Mouse (Mus musculus): ENCODE measurements at regions not wholly inside any gene's neighbourhood (a gene's known extent, or its start where the extent isn't known, plus 50 kb on each side); places are given as distances from the start of the nearest gene placed in this dataset.

- WGBS = 50% methylated on average over 7 of the region's 7 CpGs
These were observed 250.8 kb downstream of the Tle3 start for GRCm38 (mm10) chr9:61622933-61623332.

GRCm38 (mm10) chr9:61621939-61622338 is 249.8 kb downstream of the Tle3 start:
- H3K9me3 ChIP-seq (ENCODE audit: control insufficient read depth, low read length) = no peaks in the 10 kb centered on the region
- no peak for ATAC-seq (ENCODE audit: low FRiP score, low TSS enrichment)
- H3K9ac ChIP-seq (ENCODE audit: low read depth, low read length) = no peak overlapping the region
- no peak overlapping the region for H3K4me2 ChIP-seq (replicated peaks; ENCODE audit: low read depth, low read length)
- no peak overlapping the region for H3K4me3 ChIP-seq (ENCODE audit: low read length)
- no peaks in the 10 kb centered on the region for H3K36me3 ChIP-seq (ENCODE audit: control insufficient read depth, insufficient read depth, low read length)
- peaks cover 2% of the 10 kb centered on the region; the same call in 1 of the 2 replicates for H3K27me3 ChIP-seq (ENCODE audit: control insufficient read depth, insufficient read depth, low read length)
- no peak overlapping the region for H3K27ac ChIP-seq (ENCODE audit: low read depth, low read length)
- H3K4me1 ChIP-seq (ENCODE audit: control insufficient read depth, insufficient read depth, low read length) = peaks cover 13% of the 10 kb centered on the region
- 79% methylated on average over 5 of the region's 5 CpGs for WGBS

More at GRCm38 (mm10) chr9:61622933-61623332, 250.8 kb downstream of the Tle3 start:
- H3K9ac ChIP-seq (ENCODE audit: low read depth, low read length) = no peak overlapping the region
- H3K27me3 ChIP-seq (ENCODE audit: control insufficient read depth, insufficient read depth, low read length) = peaks cover 2% of the 10 kb centered on the region; the same call in 1 of the 2 replicates
- H3K9me3 ChIP-seq (ENCODE audit: control insufficient read depth, low read length) = no peaks in the 10 kb centered on the region
- no peak overlapping the region for H3K4me2 ChIP-seq (replicated peaks; ENCODE audit: low read depth, low read length)
- H3K36me3 ChIP-seq (ENCODE audit: control insufficient read depth, insufficient read depth, low read length) = no peaks in the 10 kb centered on the region
- no peak for ATAC-seq (ENCODE audit: low FRiP score, low TSS enrichment)
- H3K27ac ChIP-seq (ENCODE audit: low read depth, low read length) = no peak overlapping the region
- H3K4me3 ChIP-seq (ENCODE audit: low read length) = no peak overlapping the region
- H3K4me1 ChIP-seq (ENCODE audit: control insufficient read depth, insufficient read depth, low read length) = peaks cover 13% of the 10 kb centered on the region

GRCm38 (mm10) chr9:61620786-61621185 is 248.6 kb downstream of the Tle3 start:
- 71% methylated on average over 2 of the region's 2 CpGs for WGBS
- Histone ChIP-seq H3K36me3 (ENCODE audit: control insufficient read depth, insufficient read depth, low read length) (no peaks in the 10 kb centered on the region), H3K4me3 (ENCODE audit: low read length) (no peak overlapping the region), H3K4me2 (replicated peaks; ENCODE audit: low read depth, low read length) (no peak overlapping the region), H3K27ac (ENCODE audit: low read depth, low read length) (no peak overlapping the region), H3K4me1 (ENCODE audit: control insufficient read depth, insufficient read depth, low read length) (peaks cover 13% of the 10 kb centered on the region), H3K27me3 (ENCODE audit: control insufficient read depth, insufficient read depth, low read length) (peaks cover 2% of the 10 kb centered on the region), H3K9ac (ENCODE audit: low read depth, low read length) (no peak overlapping the region), H3K9me3 (ENCODE audit: control insufficient read depth, low read length) (no peaks in the 10 kb centered on the region)
- ATAC-seq (ENCODE audit: low FRiP score, low TSS enrichment) = no peak

GRCm38 (mm10) chr9:61620105-61620504 is 247.9 kb downstream of the Tle3 start:
- Histone ChIP-seq H3K4me1 (ENCODE audit: control insufficient read depth, insufficient read depth, low read length) (peaks cover 13% of the 10 kb centered on the region), H3K4me3 (ENCODE audit: low read length) (no peak overlapping the region), H3K4me2 (replicated peaks; ENCODE audit: low read depth, low read length) (no peak overlapping the region), H3K27me3 (ENCODE audit: control insufficient read depth, insufficient read depth, low read length) (no peaks in the 10 kb centered on the region; the same call in none of the 2 replicates), H3K27ac (ENCODE audit: low read depth, low read length) (no peak overlapping the region), H3K9me3 (ENCODE audit: control insufficient read depth, low read length) (no peaks in the 10 kb centered on the region), H3K9ac (ENCODE audit: low read depth, low read length) (no peak overlapping the region), H3K36me3 (ENCODE audit: control insufficient read depth, insufficient read depth, low read length) (no peaks in the 10 kb centered on the region)
- 12% methylated on average over 4 of the region's 4 CpGs for WGBS
- ATAC-seq (ENCODE audit: low FRiP score, low TSS enrichment) = peak; percentile 63

- Histone ChIP-seq H3K27ac (ENCODE audit: low read depth, low read length) (peak overlapping the region; percentile 32; the same call in 1 of the 2 replicates), H3K27me3 (ENCODE audit: control insufficient read depth, insufficient read depth, low read length) (no peaks in the 10 kb centered on the region; the same call in 1 of the 2 replicates), H3K4me1 (ENCODE audit: control insufficient read depth, insufficient read depth, low read length) (peaks cover 13% of the 10 kb centered on the region), H3K9me3 (ENCODE audit: control insufficient read depth, low read length) (no peaks in the 10 kb centered on the region), H3K9ac (ENCODE audit: low read depth, low read length) (no peak overlapping the region), H3K4me2 (replicated peaks; ENCODE audit: low read depth, low read length) (no peak overlapping the region), H3K4me3 (ENCODE audit: low read length) (no peak overlapping the region), H3K36me3 (ENCODE audit: control insufficient read depth, insufficient read depth, low read length) (no peaks in the 10 kb centered on the region)
- ATAC-seq (ENCODE audit: low FRiP score, low TSS enrichment) = peak; percentile 77
- WGBS = 10% methylated on average over 12 of the region's 12 CpGs
These were observed 246.5 kb downstream of the Tle3 start for GRCm38 (mm10) chr9:61618510-61619249.

- 32% methylated on average over 8 of the region's 8 CpGs for WGBS
- no peak overlapping the region for H3K4me2 ChIP-seq (replicated peaks; ENCODE audit: low read depth, low read length)
- H3K27ac ChIP-seq (ENCODE audit: low read depth, low read length) = no peak overlapping the region
- 0 out of 2 replicates have a peak, but pooled peaks cover 1% of the 10 kb centered on the region for H3K9me3 ChIP-seq (ENCODE audit: control insufficient read depth, low read length)
- peaks cover 13% of the 10 kb centered on the region for H3K4me1 ChIP-seq (ENCODE audit: control insufficient read depth, insufficient read depth, low read length)
- ATAC-seq (ENCODE audit: low FRiP score, low TSS enrichment) = no peak
- no peaks in the 10 kb centered on the region; the same call in 1 of the 2 replicates for H3K27me3 ChIP-seq (ENCODE audit: control insufficient read depth, insufficient read depth, low read length)
- no peak overlapping the region for H3K9ac ChIP-seq (ENCODE audit: low read depth, low read length)
- no peaks in the 10 kb centered on the region for H3K36me3 ChIP-seq (ENCODE audit: control insufficient read depth, insufficient read depth, low read length)
- H3K4me3 ChIP-seq (ENCODE audit: low read length) = no peak overlapping the region
These were observed 245.8 kb downstream of the Tle3 start for GRCm38 (mm10) chr9:61617979-61618378.

- Histone ChIP-seq H3K9ac (ENCODE audit: low read depth, low read length) (no peak overlapping the region), H3K4me1 (ENCODE audit: control insufficient read depth, insufficient read depth, low read length) (peaks cover 11% of the 10 kb centered on the region), H3K9me3 (ENCODE audit: control insufficient read depth, low read length) (0 out of 2 replicates have a peak, but pooled peaks cover 3% of the 10 kb centered on the region), H3K27ac (ENCODE audit: low read depth, low read length) (no peak overlapping the region), H3K36me3 (ENCODE audit: control insufficient read depth, insufficient read depth, low read length) (no peaks in the 10 kb centered on the region), H3K27me3 (ENCODE audit: control insufficient read depth, insufficient read depth, low read length) (no peaks in the 10 kb centered on the region; the same call in 1 of the 2 replicates), H3K4me3 (ENCODE audit: low read length) (no peak overlapping the region), H3K4me2 (replicated peaks; ENCODE audit: low read depth, low read length) (no peak overlapping the region)
- no peak for ATAC-seq (ENCODE audit: low FRiP score, low TSS enrichment)
- 44% methylated on average over 4 of the region's 4 CpGs for WGBS
These were observed 243.4 kb downstream of the Tle3 start for GRCm38 (mm10) chr9:61615556-61615955.

GRCm38 (mm10) chr9:61607576-61607975 is 235.4 kb downstream of the Tle3 start:
- no peak overlapping the region for H3K9ac ChIP-seq (ENCODE audit: low read depth, low read length)
- WGBS = 85% methylated on average over 5 of the region's 5 CpGs
- no peak overlapping the region for H3K27ac ChIP-seq (ENCODE audit: low read depth, low read length)
- H3K27me3 ChIP-seq (ENCODE audit: control insufficient read depth, insufficient read depth, low read length) = no peaks in the 10 kb centered on the region
- no peak overlapping the region for H3K4me2 ChIP-seq (replicated peaks; ENCODE audit: low read depth, low read length)
- H3K4me1 ChIP-seq (ENCODE audit: control insufficient read depth, insufficient read depth, low read length) = no peaks in the 10 kb centered on the region
- no peak for ATAC-seq (ENCODE audit: low FRiP score, low TSS enrichment)
- no peaks in the 10 kb centered on the region for H3K9me3 ChIP-seq (ENCODE audit: control insufficient read depth, low read length)
- no peak overlapping the region for H3K4me3 ChIP-seq (ENCODE audit: low read length)
- no peaks in the 10 kb centered on the region for H3K36me3 ChIP-seq (ENCODE audit: control insufficient read depth, insufficient read depth, low read length)

GRCm38 (mm10) chr9:61602353-61602978 is 230.3 kb downstream of the Tle3 start:
- 60% methylated on average over 7 of the region's 7 CpGs for WGBS
- no peak for ATAC-seq (ENCODE audit: low FRiP score, low TSS enrichment)
- H3K36me3 ChIP-seq (ENCODE audit: control insufficient read depth, insufficient read depth, low read length) = no peaks in the 10 kb centered on the region

More at GRCm38 (mm10) chr9:61602353-61602978, 230.3 kb downstream of the Tle3 start:
- H3K9ac ChIP-seq (ENCODE audit: low read depth, low read length) = no peak overlapping the region
- H3K9me3 ChIP-seq (ENCODE audit: control insufficient read depth, low read length) = no peaks in the 10 kb centered on the region
- H3K4me3 ChIP-seq (ENCODE audit: low read length) = no peak overlapping the region
- H3K4me2 ChIP-seq (replicated peaks; ENCODE audit: low read depth, low read length) = no peak overlapping the region
- H3K27me3 ChIP-seq (ENCODE audit: control insufficient read depth, insufficient read depth, low read length) = no peaks in the 10 kb centered on the region
- 0 out of 2 replicates have a peak, but pooled peaks cover under 1% of the 10 kb centered on the region for H3K4me1 ChIP-seq (ENCODE audit: control insufficient read depth, insufficient read depth, low read length)
- H3K27ac ChIP-seq (ENCODE audit: low read depth, low read length) = no peak overlapping the region

Measured in kidney, embryonic 14.5 days (tissue).